Mouse (Mus musculus) limb, embryonic 10.5 days (tissue): ENCODE measurements around the gene Pus7l. TPM values are rescaled to one million over a fixed set of nuclear protein-coding genes. Genes with fewer than 3 reads are reported as not detected.
"Not testable (repeated sequence)": the region's sequence is repeated elsewhere in the genome, so short reads cannot be mapped to it uniquely, and the experiment has no call there.

Experiments
- DNase-seq: peaks from one replicate; pipeline ENCODE4 v3.0.0-alpha.2; 2017; ENCODE audit warnings: low spot score
- H3K27ac ChIP-seq: fragments of 300-500 bp; sonication (generic); 2 replicates; pipeline ENCODE4 v1.5.1; 2016; ENCODE audit warnings: mild to moderate bottlenecking
- H3K27me3 ChIP-seq: fragments of 300-500 bp; sonication (generic); 2 replicates; pipeline ENCODE4 v1.6.1; 2016; ENCODE audit warnings: low read depth, mild to moderate bottlenecking; ENCODE audit not compliant: poor library complexity, severe bottlenecking
- H3K36me3 ChIP-seq: fragments of 300-500 bp; sonication (generic); 2 replicates; pipeline ENCODE4 v1.6.1; 2016; ENCODE audit warnings: mild to moderate bottlenecking, moderate library complexity
- H3K4me1 ChIP-seq: fragments of 300-500 bp; sonication (generic); 2 replicates; pipeline ENCODE4 v1.6.1; 2016
- H3K4me3 ChIP-seq: fragments of 300-500 bp; sonication (generic); 2 replicates; pipeline ENCODE4 v1.5.1; 2016; ENCODE audit warnings: mild to moderate bottlenecking, moderate library complexity
- H3K9me3 ChIP-seq: fragments of 300-500 bp; sonication (generic); replicated peaks from 2 replicates; pipeline ENCODE4 v1.6.1; 2016; ENCODE audit warnings: mild to moderate bottlenecking
- WGBS: fragments of 180-500 bp; shearing (Covaris S2); methylation state at CpG from one replicate; pipeline ENCODE4 v1.1.7; 2016; 5-methylcytosine and 5-hydroxymethylcytosine counted together
- polyA plus RNA-seq: library from polyadenylated mRNA; unstranded; fragments of >200 nt; fragmentation: Nextera tagmentation; extraction: Ambion mirVana; gene quantifications from 2 replicates; pipeline ENCODE4 v1.2.1, GENCODE M21; 2016

The Pus7l gene
- polyA plus RNA-seq, 1 experiment from 2014 or later: 9.8 TPM

GRCm38 (mm10) chr15:94532306-94532705 is 11.0 kb downstream of the Pus7l start:
- no peak overlapping the region for H3K27ac ChIP-seq
- H3K9me3 ChIP-seq: no peaks in the 10 kb centered on the region
- no peaks in the 10 kb centered on the region for H3K27me3 ChIP-seq
- no peaks in the 10 kb centered on the region for H3K4me1 ChIP-seq
- H3K4me3 ChIP-seq: no peak overlapping the region
- peaks cover 31% of the 10 kb centered on the region for H3K36me3 ChIP-seq
- no peak for DNase-seq
- WGBS: 95% methylated on average over 5 of the region's 5 CpGs

- Histone ChIP-seq H3K27ac (no peak overlapping the region), H3K4me1 (no peaks in the 10 kb centered on the region), H3K36me3 (peaks cover 37% of the 10 kb centered on the region), H3K9me3 (no peaks in the 10 kb centered on the region), H3K4me3 (no peak overlapping the region), H3K27me3 (no peaks in the 10 kb centered on the region)
- 87% methylated on average over 3 of the region's 3 CpGs for WGBS
- DNase-seq: no peak
These were observed 12.8 kb downstream of the Pus7l start for GRCm38 (mm10) chr15:94530519-94530918.

- H3K27ac ChIP-seq: no peak overlapping the region
- H3K9me3 ChIP-seq: no peaks in the 10 kb centered on the region
- no peaks in the 10 kb centered on the region for H3K4me1 ChIP-seq
- DNase-seq: no peak
- H3K36me3 ChIP-seq: peaks cover 32% of the 10 kb centered on the region
- WGBS: 89% methylated on average over 12 of the region's 12 CpGs
- H3K4me3 ChIP-seq: no peak overlapping the region
- H3K27me3 ChIP-seq: no peaks in the 10 kb centered on the region
These were observed 18.4 kb downstream of the Pus7l start for GRCm38 (mm10) chr15:94524956-94525355.

- H3K27ac ChIP-seq: no peak overlapping the region
- H3K4me3 ChIP-seq: no peak overlapping the region
- no peaks in the 10 kb centered on the region; the same call in 1 of the 2 replicates for H3K9me3 ChIP-seq
- WGBS: 87% methylated on average over 28 of the region's 28 CpGs
- no peak for DNase-seq
- H3K27me3 ChIP-seq: no peaks in the 10 kb centered on the region
- H3K36me3 ChIP-seq: peaks cover 20% of the 10 kb centered on the region
- no peaks in the 10 kb centered on the region for H3K4me1 ChIP-seq
These were observed 20.1 kb downstream of the Pus7l start for GRCm38 (mm10) chr15:94523251-94523650.

- Histone ChIP-seq H3K27me3 (no peaks in the 10 kb centered on the region), H3K36me3 (peaks cover 8% of the 10 kb centered on the region; the same call in 1 of the 2 replicates), H3K4me1 (no peaks in the 10 kb centered on the region), H3K4me3 (no peak overlapping the region), H3K9me3 (no peaks in the 10 kb centered on the region; the same call in 1 of the 2 replicates), H3K27ac (no peak overlapping the region)
- WGBS: 81% methylated on average over 5 of the region's 5 CpGs
- DNase-seq: no peak
These were observed 22.4 kb downstream of the Pus7l start for GRCm38 (mm10) chr15:94520959-94521358.

- no peaks in the 10 kb centered on the region; the same call in 1 of the 2 replicates for H3K9me3 ChIP-seq
- DNase-seq: no peak
- H3K27me3 ChIP-seq: no peaks in the 10 kb centered on the region
- WGBS: 56% methylated on average over 9 of the region's 9 CpGs
- peaks cover 8% of the 10 kb centered on the region; the same call in 1 of the 2 replicates for H3K36me3 ChIP-seq
- H3K27ac ChIP-seq: no peak overlapping the region
- H3K4me3 ChIP-seq: no peak overlapping the region
- no peaks in the 10 kb centered on the region for H3K4me1 ChIP-seq
These were observed 23.0 kb downstream of the Pus7l start for GRCm38 (mm10) chr15:94520205-94520900.

GRCm38 (mm10) chr15:94517913-94518491 is 25.3 kb downstream of the Pus7l start:
- no peak for DNase-seq
- Histone ChIP-seq H3K9me3 (no peaks in the 10 kb centered on the region; the same call in 1 of the 2 replicates), H3K27me3 (no peaks in the 10 kb centered on the region), H3K27ac (no peak overlapping the region), H3K4me1 (no peaks in the 10 kb centered on the region), H3K4me3 (no peak overlapping the region), H3K36me3 (peaks cover 3% of the 10 kb centered on the region; the same call in 1 of the 2 replicates)
- WGBS: 81% methylated on average over 16 of the region's 16 CpGs

- H3K9me3 ChIP-seq: no peaks in the 10 kb centered on the region
- no peaks in the 10 kb centered on the region for H3K4me1 ChIP-seq
- no peak overlapping the region for H3K27ac ChIP-seq
- H3K4me3 ChIP-seq: no peak overlapping the region
- WGBS: 87% methylated on average over 12 of the region's 12 CpGs
- H3K27me3 ChIP-seq: no peaks in the 10 kb centered on the region
- no peak for DNase-seq
- H3K36me3 ChIP-seq: no peaks in the 10 kb centered on the region
These were observed 39.7 kb downstream of the Pus7l start for GRCm38 (mm10) chr15:94503451-94504215.

- Histone ChIP-seq H3K4me3 (no peak overlapping the region), H3K9me3 (no peaks in the 10 kb centered on the region), H3K27me3 (no peaks in the 10 kb centered on the region), H3K4me1 (no peaks in the 10 kb centered on the region), H3K27ac (no peak overlapping the region), H3K36me3 (no peaks in the 10 kb centered on the region)
- 80% methylated on average over 1 of the region's 1 CpGs for WGBS
- DNase-seq: no peak
These were observed 44.1 kb downstream of the Pus7l start for GRCm38 (mm10) chr15:94499260-94499659.

GRCm38 (mm10) chr15:94495936-94496335 is 47.4 kb downstream of the Pus7l start:
- WGBS: 68% methylated on average over 10 of the region's 10 CpGs

GRCm38 (mm10) chr15:94494445-94494844 is 48.9 kb downstream of the Pus7l start:
- H3K4me1 ChIP-seq: no peaks in the 10 kb centered on the region
- H3K9me3 ChIP-seq: no peaks in the 10 kb centered on the region
- H3K27me3 ChIP-seq: no peaks in the 10 kb centered on the region
- no peak for DNase-seq
- no peak overlapping the region for H3K4me3 ChIP-seq
- H3K36me3 ChIP-seq: no peaks in the 10 kb centered on the region
- 96% methylated on average over 1 of the region's 1 CpGs for WGBS
- no peak overlapping the region for H3K27ac ChIP-seq

More at GRCm38 (mm10) chr15:94495936-94496335, 47.4 kb downstream of the Pus7l start:
- H3K27ac ChIP-seq: no peak overlapping the region
- H3K4me1 ChIP-seq: no peaks in the 10 kb centered on the region
- DNase-seq: peak; percentile 47
- no peaks in the 10 kb centered on the region for H3K9me3 ChIP-seq
- no peaks in the 10 kb centered on the region for H3K36me3 ChIP-seq
- no peak overlapping the region for H3K4me3 ChIP-seq
- H3K27me3 ChIP-seq: no peaks in the 10 kb centered on the region

- DNase-seq: no peak
- no peaks in the 10 kb centered on the region for H3K9me3 ChIP-seq
- WGBS: 96% methylated on average over 2 of the region's 2 CpGs
- H3K4me3 ChIP-seq: no peak overlapping the region
- no peaks in the 10 kb centered on the region for H3K27me3 ChIP-seq
- no peak overlapping the region for H3K27ac ChIP-seq
- H3K4me1 ChIP-seq: no peaks in the 10 kb centered on the region
- H3K36me3 ChIP-seq: no peaks in the 10 kb centered on the region
These were observed 53.9 kb downstream of the Pus7l start for GRCm38 (mm10) chr15:94489433-94489832.

- H3K4me3 ChIP-seq, H3K27ac ChIP-seq, H3K36me3 ChIP-seq, H3K4me1 ChIP-seq, H3K27me3 ChIP-seq, DNase-seq, H3K9me3 ChIP-seq: not testable (repeated sequence)
- 91% methylated on average over 2 of the region's 2 CpGs for WGBS
These were observed 55.3 kb downstream of the Pus7l start for GRCm38 (mm10) chr15:94488028-94488427.
